Comparison of ENCODE assay signal across 8 mouse cellular contexts in the genomic region with DNA sequence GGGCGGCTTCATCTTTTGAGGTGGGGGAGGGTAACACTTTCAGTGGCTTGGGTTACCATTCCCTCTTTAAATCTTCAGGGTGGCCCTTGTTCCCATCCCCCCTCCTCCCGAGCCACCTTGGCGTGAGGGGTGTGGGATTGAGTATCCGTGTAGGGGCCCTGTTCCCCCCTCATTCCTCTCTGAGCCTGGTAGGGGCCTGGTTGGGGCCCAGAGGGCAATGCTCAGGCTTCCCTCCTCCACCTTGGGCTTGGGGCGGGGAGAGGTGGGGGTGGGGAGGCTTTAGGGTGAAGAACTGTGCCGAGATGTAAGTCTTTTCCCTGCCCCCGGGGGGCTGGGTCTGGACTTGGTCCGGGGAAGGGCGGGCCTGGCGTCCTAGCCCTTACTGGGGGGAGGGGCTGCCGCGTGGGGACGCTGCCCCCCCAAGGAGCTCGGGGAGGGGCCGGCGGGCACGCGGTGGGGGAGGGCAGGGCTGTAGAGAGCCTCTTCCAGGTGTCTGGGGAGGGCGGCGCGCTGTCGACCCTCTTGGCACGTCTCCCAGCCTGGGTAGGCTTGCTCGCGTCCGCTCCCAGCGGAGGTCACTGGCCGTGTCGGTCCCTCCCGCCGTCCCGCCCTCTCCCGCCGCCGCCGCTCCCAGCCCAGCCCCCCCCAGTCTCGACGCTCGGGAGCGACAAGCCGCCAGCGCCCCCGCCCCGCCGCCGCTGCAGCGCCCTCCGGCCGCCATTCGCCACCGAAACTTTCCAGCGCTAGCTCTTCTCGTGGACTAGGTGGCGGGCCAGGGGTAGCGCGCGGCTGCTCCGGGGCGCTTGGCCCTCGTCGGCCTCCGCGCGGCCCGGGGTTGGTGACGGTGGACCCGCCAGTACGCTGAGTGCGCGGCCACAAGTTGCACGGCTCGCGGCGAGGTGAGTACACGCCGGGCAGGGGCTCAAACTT. TPM values are rescaled to one million over a fixed set of nuclear protein-coding genes. Genes with fewer than 3 reads are reported as not detected.
A peak's percentile ranks its signal among the peaks of the same experiment; 100 is the strongest.
DNase-seq lines count a peak whose midpoint lies in the region; ATAC-seq and TF ChIP-seq lines count a peak whose summit lies in the region.

A gene (plus strand): TSS at position 643 of the 930 bp plus-strand sequence.

- peak within 1 kb of the TSS; percentile 76 for H3K4me3 ChIP-seq in G1E (ENCODE audit: low read depth, low read length)

- ATAC-seq in G1E (ENCODE audit: extremely low read depth, insufficient number of reproducible peaks, low FRiP score, poor library complexity, severe bottlenecking), result peak; percentile 42

- DNase-seq in G1E (ENCODE audit: low spot score), result peak; percentile 50
- DNase-seq in cerebellum, adult 11-12 months, result peak; percentile 78
- peak; percentile 79 for DNase-seq in forelimb bud, embryonic 11.5 days (ENCODE audit: low read depth, low spot score)
- peak; percentile 85 for DNase-seq in heart, postnatal 4 days
- peak; percentile 67 to 77 for DNase-seq in layer of hippocampus, postnatal 10 days (ENCODE audit: low spot score in 2 of 2)
- peak; percentile 82 for DNase-seq in lung, postnatal 10 days
- DNase-seq in ovary, postnatal 36 days (ENCODE audit: low spot score), result peak; percentile 78
- peak; percentile 71 for DNase-seq in thymus, postnatal 25 days

- no peak for TF ChIP-seq CTCF in G1E (IDR thresholded peaks at IDR 0.05; ENCODE audit: low read depth, low read length)

- H3K27me3 ChIP-seq in G1E (ENCODE audit: insufficient read depth, low read length), result no peaks in the 10 kb centered on the region

- no peaks in the 10 kb centered on the region for H3K9me3 ChIP-seq in G1E (replicated peaks)

- H3K36me3 ChIP-seq in G1E (replicated peaks), result no peaks in the 10 kb centered on the region

- H3K4me1 ChIP-seq in G1E (ENCODE audit: insufficient read depth, low read depth, low read length), result peaks cover 9% of the 10 kb centered on the region; the same call in 1 of the 2 replicates

RNA-seq across cellular contexts. Expression of the gene that starts here (rescaled TPM):
- total RNA-seq in G1E (2014; fragmentation: Nextera tagmentation), result 141 and 160 TPM in 2 replicates
- 38.1 and 45.3 TPM in 2 replicates for total RNA-seq in G1E (2017)
- 6.2 and 6.5 TPM in 2 replicates for polyA plus RNA-seq in G1E (2012)
- total RNA-seq in heart, postnatal 4 days (2021), result 10 to 100 TPM; 75.2 to 75.9 TPM
- total RNA-seq in layer of hippocampus, postnatal 10 days (2021), result 10 to 100 TPM; 45.5 to 46.7 TPM

Comparison
In these comparisons a context has a peak if more than half of its experiments do, and no peak if none do; other contexts are left out.
1. Peak in every context shown above with its lines: DNase-seq, ATAC-seq and H3K4me3 ChIP-seq.